Mouse (Mus musculus) testis, adult 2 months (tissue): ENCODE results near the gene Ccdc63.

Source experiments
- CTCF ChIP-seq: fragments of 200-500 bp; IDR thresholded peaks from 2 replicates; pipeline ENCODE4 v1.5.1; 2012; ENCODE audit warnings: low read depth, mild to moderate bottlenecking, inconsistent platforms, low read length, moderate library complexity; ENCODE audit not compliant: control insufficient read depth, insufficient read depth, insufficient replicate concordance
- POLR2A ChIP-seq: fragments of 200-500 bp; IDR thresholded peaks from 2 replicates; pipeline ENCODE4 v1.6.1; 2012; ENCODE audit warnings: low read depth, mild to moderate bottlenecking, inconsistent platforms, low read length, moderate library complexity; ENCODE audit not compliant: control insufficient read depth

GRCm38 (mm10) chr5:122156486-122156885 lies 15.9 kb upstream of the Ccdc63 start:
- no peak for TF ChIP-seq CTCF
- no peak for TF ChIP-seq POLR2A
